Mouse (Mus musculus): ENCODE results near the gene Ccdc130. TPM values are rescaled to one million over a fixed set of nuclear protein-coding genes. Genes with fewer than 3 reads are reported as not detected.

Gene Ccdc130
- 13.1 and 14.1 TPM in 2 replicates for total RNA-seq (2023)

GRCm38 (mm10) chr8:84269950-84270773 lies at the start of gene Ccdc130:
Gene Ccdc130 (minus strand): TSS chr8:84270380.

GRCm38 (mm10) chr8:84256822-84257610 lies 13.2 kb downstream of the Ccdc130 start, which contains the start of gene Mri1:
Gene Mri1 (minus strand): TSS chr8:84257326.

GRCm38 (mm10) chr8:84249257-84250170 lies 20.7 kb downstream of the Ccdc130 start, which contains the start of gene D8Ertd738e:
Gene D8Ertd738e (minus strand): TSS chr8:84249719.

GRCm38 (mm10) chr8:84236998-84237473 lies 33.1 kb downstream of the Ccdc130 start, which contains the start of gene Zswim4:
Gene Zswim4 (minus strand): TSS chr8:84237055.

Other genes with a start within 250 kb of the Ccdc130 start
- gene Palm3, start 248.9 kb downstream of the Ccdc130 start, total RNA-seq (2023) = 0.16 TPM in 1 of 2 replicates, not detected in the other
- gene Il27ra, start 227.8 kb downstream of the Ccdc130 start, total RNA-seq (2023) = 0.77 and 1.6 TPM in 2 replicates
- gene Rln3, start 225.4 kb downstream of the Ccdc130 start, total RNA-seq (2023) = not detected in 2 replicates
- gene Gm10643, start 205.2 kb downstream of the Ccdc130 start, total RNA-seq (2023) = 2.9 and 3.0 TPM in 2 replicates
- 61.0 and 67.9 TPM in 2 replicates for gene Rfx1, start 203.5 kb downstream of the Ccdc130 start, total RNA-seq (2023)
- gene Dcaf15, start 165.6 kb downstream of the Ccdc130 start, total RNA-seq (2023) = 24.7 and 26.8 TPM in 2 replicates
- 0.28 TPM in 1 of 2 replicates, not detected in the other for gene Podnl1, start 144.4 kb downstream of the Ccdc130 start, total RNA-seq (2023)
- gene Cc2d1a, start 122.4 kb downstream of the Ccdc130 start, total RNA-seq (2023) = 14.9 and 20.3 TPM in 2 replicates
- 0.28 TPM in 1 of 2 replicates, not detected in the other for gene 4930432K21Rik, start 122.4 kb downstream of the Ccdc130 start, total RNA-seq (2023)
- not detected in 2 replicates for gene Nanos3, start 85.2 kb downstream of the Ccdc130 start, total RNA-seq (2023)
- 85.3 and 107 TPM in 2 replicates for gene Zswim4, start 33.3 kb downstream of the Ccdc130 start, total RNA-seq (2023)
- 179 and 201 TPM in 2 replicates for gene D8Ertd738e, start 20.7 kb downstream of the Ccdc130 start, total RNA-seq (2023)
- 5.9 and 6.8 TPM in 2 replicates for gene Mri1, start 13.1 kb downstream of the Ccdc130 start, total RNA-seq (2023)
- gene Cacna1a, start 118.1 kb upstream of the Ccdc130 start, total RNA-seq (2023) = 0.07 and 0.41 TPM in 2 replicates

All from neutrophil, adult 65 days (primary cell).